Mouse (Mus musculus) embryonic facial prominence, embryonic 11.5 days (tissue): ENCODE measurements around the gene Lef1. TPM values are rescaled to one million over a fixed set of nuclear protein-coding genes. Genes with fewer than 3 reads are reported as not detected.
A peak's percentile ranks its signal among the peaks of the same experiment; 100 is the strongest.

Experiments used
- ATAC-seq: fragments of 200-750 bp; cut with Nextera tagmentation; replicated peaks from 2 replicates; pipeline ENCODE4 v1.8.0; 2017; ENCODE audit warnings: low read depth; ENCODE audit not compliant: insufficient number of reproducible peaks, low FRiP score, low TSS enrichment
- DNase-seq: peaks from one replicate; pipeline ENCODE4 v3.0.0-alpha.2; 2015; ENCODE audit warnings: low spot score
- H3K27ac ChIP-seq: fragments of 300-500 bp; sonication (generic); replicated peaks from 2 replicates; pipeline ENCODE4 v1.5.1; 2014; ENCODE audit warnings: mild to moderate bottlenecking, low read depth, low read length, control low read depth
- H3K27me3 ChIP-seq: fragments of 300-500 bp; sonication (generic); 2 replicates; pipeline ENCODE4 v1.6.1; 2014; ENCODE audit warnings: mild to moderate bottlenecking, low read length, moderate library complexity, mixed read lengths; ENCODE audit not compliant: control insufficient read depth, insufficient read depth
- H3K36me3 ChIP-seq: fragments of 300-500 bp; sonication (generic); replicated peaks from 2 replicates; pipeline ENCODE4 v1.6.1; 2014; ENCODE audit warnings: low read depth, mild to moderate bottlenecking, low read length, moderate library complexity, mixed read lengths; ENCODE audit not compliant: control insufficient read depth, insufficient read depth
- H3K4me1 ChIP-seq: fragments of 300-500 bp; sonication (generic); 2 replicates; pipeline ENCODE4 v1.6.1; 2014; ENCODE audit warnings: low read length, mixed read lengths; ENCODE audit not compliant: control insufficient read depth, insufficient read depth
- H3K4me2 ChIP-seq: fragments of 300-500 bp; sonication (generic); 2 replicates; pipeline ENCODE4 v1.6.1; 2014; ENCODE audit warnings: low read depth, mild to moderate bottlenecking, control low read depth, low read length, moderate library complexity
- H3K4me3 ChIP-seq: fragments of 300-500 bp; sonication (generic); 2 replicates; pipeline ENCODE4 v1.5.1; 2014; ENCODE audit warnings: low read depth, low read length, control low read depth
- H3K9ac ChIP-seq: fragments of 300-500 bp; sonication (generic); replicated peaks from 2 replicates; pipeline ENCODE4 v1.6.1; 2014; ENCODE audit warnings: mild to moderate bottlenecking, control low read depth, low read length
- H3K9me3 ChIP-seq: fragments of 300-500 bp; sonication (generic); replicated peaks from 2 replicates; pipeline ENCODE4 v1.6.1; 2016; ENCODE audit warnings: mild to moderate bottlenecking, low read length, inconsistent platforms, mixed read lengths; ENCODE audit not compliant: control insufficient read depth
- WGBS: fragments of 180-500 bp; shearing (Covaris S2); extraction: QIAGEN DNeasy Blood & Tissue Kit; methylation state at CpG from one replicate; pipeline ENCODE4 v1.1.7; 2014; 5-methylcytosine and 5-hydroxymethylcytosine counted together
- polyA plus RNA-seq: library from polyadenylated mRNA; unstranded; fragments of >200 nt; fragmentation: Nextera tagmentation; extraction: Ambion mirVana; gene quantifications from 2 replicates; pipeline ENCODE4 v1.2.1, GENCODE M21; 2014

Gene Lef1
- polyA plus RNA-seq, 1 experiment from 2014 or later: 87.2 TPM

- Histone ChIP-seq H3K27me3 (no peaks in the 10 kb centered on the region), H3K27ac (no peak overlapping the region), H3K36me3 (no peaks in the 10 kb centered on the region), H3K4me2 (no peak overlapping the region), H3K4me1 (no peaks in the 10 kb centered on the region), H3K9me3 (no peaks in the 10 kb centered on the region), H3K9ac (no peak overlapping the region), H3K4me3 (no peak overlapping the region)
- ATAC-seq (no peak), DNase-seq (no peak)
- 67% methylated on average over 5 of the region's 5 CpGs for WGBS
Measured at GRCm38 (mm10) chr3:131078719-131079118, 31.6 kb upstream of the Lef1 start.

GRCm38 (mm10) chr3:131083722-131084121 is 26.5 kb upstream of the Lef1 start:
- Histone ChIP-seq H3K9ac (no peak overlapping the region), H3K27me3 (no peaks in the 10 kb centered on the region; the same call in 1 of the 2 replicates), H3K36me3 (no peaks in the 10 kb centered on the region), H3K9me3 (no peaks in the 10 kb centered on the region), H3K4me3 (no peak overlapping the region), H3K4me2 (no peak overlapping the region), H3K4me1 (no peaks in the 10 kb centered on the region), H3K27ac (no peak overlapping the region)
- WGBS: 61% methylated on average over 6 of the region's 6 CpGs
- no peak for ATAC-seq
- DNase-seq: no peak

- ATAC-seq (0 out of 2 replicates have a peak, but pooled peaks have one; percentile 59), DNase-seq (peak; percentile 67)
- Histone ChIP-seq H3K36me3 (no peaks in the 10 kb centered on the region), H3K9ac (no peak overlapping the region; the same call in 1 of the 2 replicates), H3K4me3 (peak overlapping the region; percentile 14), H3K27ac (no peak overlapping the region), H3K4me1 (no peaks in the 10 kb centered on the region), H3K4me2 (peak overlapping the region; percentile 49), H3K9me3 (no peaks in the 10 kb centered on the region), H3K27me3 (no peaks in the 10 kb centered on the region; the same call in 1 of the 2 replicates)
- WGBS: 3% methylated on average over 30 of the region's 30 CpGs
Measured at GRCm38 (mm10) chr3:131084718-131085561, 25.3 kb upstream of the Lef1 start.

- Histone ChIP-seq H3K4me3 (no peak overlapping the region), H3K4me2 (no peak overlapping the region), H3K9ac (no peak overlapping the region), H3K4me1 (no peaks in the 10 kb centered on the region), H3K27me3 (no peaks in the 10 kb centered on the region; the same call in 1 of the 2 replicates), H3K27ac (no peak overlapping the region), H3K9me3 (no peaks in the 10 kb centered on the region), H3K36me3 (no peaks in the 10 kb centered on the region)
- ATAC-seq (no peak), DNase-seq (no peak)
- WGBS: 64% methylated on average over 9 of the region's 9 CpGs
Measured at GRCm38 (mm10) chr3:131085978-131086377, 24.3 kb upstream of the Lef1 start.

- Histone ChIP-seq H3K4me2 (no peak overlapping the region), H3K27ac (no peak overlapping the region), H3K9ac (no peak overlapping the region), H3K4me3 (no peak overlapping the region), H3K9me3 (no peaks in the 10 kb centered on the region), H3K27me3 (no peaks in the 10 kb centered on the region; the same call in 1 of the 2 replicates), H3K36me3 (no peaks in the 10 kb centered on the region), H3K4me1 (no peaks in the 10 kb centered on the region)
- DNase-seq (no peak), ATAC-seq (no peak)
- WGBS: 48% methylated on average over 3 of the region's 3 CpGs
Measured at GRCm38 (mm10) chr3:131089721-131090120, 20.6 kb upstream of the Lef1 start.

GRCm38 (mm10) chr3:131092113-131092512 is 18.2 kb upstream of the Lef1 start:
- H3K27ac ChIP-seq: no peak overlapping the region
- no peak for DNase-seq
- no peak overlapping the region for H3K4me3 ChIP-seq
- no peak overlapping the region for H3K4me2 ChIP-seq
- no peaks in the 10 kb centered on the region for H3K9me3 ChIP-seq
- H3K36me3 ChIP-seq: no peaks in the 10 kb centered on the region
- no peak for ATAC-seq
- H3K4me1 ChIP-seq: no peaks in the 10 kb centered on the region
- no peaks in the 10 kb centered on the region for H3K27me3 ChIP-seq
- 55% methylated on average over 6 of the region's 6 CpGs for WGBS
- no peak overlapping the region for H3K9ac ChIP-seq

- Histone ChIP-seq H3K27me3 (no peaks in the 10 kb centered on the region), H3K36me3 (no peaks in the 10 kb centered on the region), H3K4me3 (no peak overlapping the region), H3K9ac (no peak overlapping the region), H3K4me1 (no peaks in the 10 kb centered on the region), H3K9me3 (no peaks in the 10 kb centered on the region), H3K27ac (no peak overlapping the region), H3K4me2 (no peak overlapping the region)
- ATAC-seq (no peak), DNase-seq (no peak)
- WGBS: 61% methylated on average over 12 of the region's 12 CpGs
Measured at GRCm38 (mm10) chr3:131093736-131094135, 16.5 kb upstream of the Lef1 start.

- WGBS: 90% methylated on average over 4 of the region's 4 CpGs
- H3K9me3 ChIP-seq: no peaks in the 10 kb centered on the region
Measured at GRCm38 (mm10) chr3:131096105-131096504, 14.2 kb upstream of the Lef1 start.

More at GRCm38 (mm10) chr3:131096105-131096504, 14.2 kb upstream of the Lef1 start:
- Histone ChIP-seq H3K9ac (no peak overlapping the region), H3K27ac (no peak overlapping the region), H3K36me3 (no peaks in the 10 kb centered on the region), H3K27me3 (no peaks in the 10 kb centered on the region), H3K4me1 (no peaks in the 10 kb centered on the region), H3K4me3 (no peak overlapping the region), H3K4me2 (no peak overlapping the region)
- DNase-seq (no peak), ATAC-seq (no peak)
